Mouse (Mus musculus) kidney, postnatal 0 days (tissue): ENCODE measurements around the gene P3h2. TPM values are rescaled to one million over a fixed set of nuclear protein-coding genes. Genes with fewer than 3 reads are reported as not detected.

Experiments
- ATAC-seq: fragments of 200-750 bp; cut with Nextera tagmentation; replicated peaks from 2 replicates; pipeline ENCODE4 v1.8.0; 2017; ENCODE audit warnings: low read depth, moderate number of reproducible peaks, moderate TSS enrichment, moderate library complexity; ENCODE audit not compliant: low FRiP score
- DNase-seq: peaks from one replicate; pipeline ENCODE4 v3.0.0-alpha.2; 2016; ENCODE audit warnings: low spot score
- H3K27ac ChIP-seq: fragments of 300-500 bp; sonication (generic); 2 replicates; pipeline ENCODE4 v1.5.1; 2014; ENCODE audit warnings: mild to moderate bottlenecking
- H3K27me3 ChIP-seq: fragments of 300-500 bp; sonication (generic); 2 replicates; pipeline ENCODE4 v1.6.1; 2014; ENCODE audit warnings: low read length, mixed read lengths; ENCODE audit not compliant: insufficient read depth
- H3K36me3 ChIP-seq: fragments of 300-500 bp; sonication (generic); 2 replicates; pipeline ENCODE4 v1.6.1; 2014; ENCODE audit warnings: low read length, mixed read lengths; ENCODE audit not compliant: insufficient read depth
- H3K4me1 ChIP-seq: fragments of 300-500 bp; sonication (generic); replicated peaks from 2 replicates; pipeline ENCODE4 v1.6.1; 2014; ENCODE audit warnings: antibody characterized with exemption, low read length, mixed read lengths; ENCODE audit not compliant: insufficient read depth
- H3K4me2 ChIP-seq: fragments of 300-500 bp; sonication (generic); 2 replicates; pipeline ENCODE4 v1.6.1; 2014; ENCODE audit warnings: mild to moderate bottlenecking, low read length, moderate library complexity, mixed read lengths
- H3K4me3 ChIP-seq: fragments of 300-500 bp; sonication (generic); replicated peaks from 2 replicates; pipeline ENCODE4 v1.5.1; 2014; ENCODE audit warnings: low read depth, low read length
- H3K9ac ChIP-seq: fragments of 300-500 bp; sonication (generic); 2 replicates; pipeline ENCODE4 v1.6.1; 2014; ENCODE audit warnings: low read depth, low read length
- H3K9me3 ChIP-seq: fragments of 300-500 bp; sonication (generic); replicated peaks from 2 replicates; pipeline ENCODE4 v1.6.1; 2016; ENCODE audit warnings: low read length, inconsistent platforms, mixed read lengths
- CTCF ChIP-seq: IDR thresholded peaks from 2 replicates; pipeline ENCODE4 v1.5.1; 2016; ENCODE audit warnings: antibody characterized with exemption, low read depth, mild to moderate bottlenecking, moderate library complexity
- WGBS: fragments of 180-500 bp; shearing (Covaris S2); extraction: QIAGEN DNeasy Blood & Tissue Kit; methylation state at CpG from one replicate; pipeline ENCODE4 v1.1.7; 2014; 5-methylcytosine and 5-hydroxymethylcytosine counted together
- polyA plus RNA-seq: library from polyadenylated mRNA; unstranded; fragments of >200 nt; fragmentation: Nextera tagmentation; extraction: Ambion mirVana; gene quantifications from 2 replicates; pipeline ENCODE4 v1.2.1, GENCODE M21; 2015

Gene P3h2
- polyA plus RNA-seq, 1 experiment from 2014 or later: 14.7 TPM

DNA sequence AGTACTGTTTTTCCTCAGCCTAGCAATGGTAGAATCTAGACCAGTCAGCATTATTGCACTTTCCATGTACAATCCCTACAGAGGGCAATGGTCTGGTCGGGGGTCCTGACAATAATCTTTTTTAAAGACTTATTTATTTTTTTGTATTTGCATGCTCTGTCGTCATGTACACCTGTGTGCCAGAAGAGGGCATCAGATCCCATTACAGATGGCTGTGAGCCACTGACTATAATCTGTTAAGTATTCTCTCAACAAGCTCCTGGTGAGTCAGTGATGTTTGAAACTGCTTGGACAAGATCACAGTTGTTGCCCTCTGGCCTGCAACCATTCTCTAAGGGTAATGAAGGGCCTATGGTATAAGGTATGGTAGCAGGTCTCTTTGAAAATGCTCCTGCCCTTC is 83.8 kb downstream of the P3h2 start:
- no peak overlapping the region for H3K4me2 ChIP-seq
- no peaks in the 10 kb centered on the region for H3K36me3 ChIP-seq
- no peak overlapping the region for H3K9ac ChIP-seq
- TF ChIP-seq CTCF: peak; percentile 63
- no peaks in the 10 kb centered on the region for H3K9me3 ChIP-seq
- DNase-seq: no peak
- 45% methylated on average over 2 of the region's 2 CpGs for WGBS
- ATAC-seq: no peak
- H3K4me3 ChIP-seq: no peak overlapping the region
- no peaks in the 10 kb centered on the region for H3K27me3 ChIP-seq
- H3K27ac ChIP-seq: no peak overlapping the region
- no peaks in the 10 kb centered on the region for H3K4me1 ChIP-seq

DNA sequence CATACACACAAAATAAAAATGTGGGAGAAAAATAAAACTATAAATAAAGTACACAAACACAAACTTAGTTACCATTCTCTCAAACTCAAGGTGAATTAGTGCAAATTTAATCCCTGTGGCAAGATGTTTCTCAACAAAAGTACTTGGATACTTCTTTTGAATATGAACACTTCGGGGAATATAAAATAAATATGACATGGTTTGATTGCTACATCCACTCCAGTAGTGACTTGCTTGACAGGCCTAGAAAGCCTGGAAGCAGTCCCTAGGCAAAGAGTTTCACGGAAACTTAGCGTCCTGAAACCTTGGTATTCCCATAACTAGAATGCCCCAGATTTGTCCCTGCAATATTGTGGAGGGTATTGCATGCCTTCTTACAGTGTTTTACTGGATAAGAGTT is 99.8 kb downstream of the P3h2 start:
- H3K9me3 ChIP-seq: no peaks in the 10 kb centered on the region
- H3K4me1 ChIP-seq: no peaks in the 10 kb centered on the region
- whole genome bisulfite sequencing: 91% methylated on average over 3 of the region's 3 CpGs
- no peak overlapping the region for H3K4me2 ChIP-seq
- no peak overlapping the region for H3K9ac ChIP-seq
- no peaks in the 10 kb centered on the region for H3K27me3 ChIP-seq
- no peak overlapping the region for H3K27ac ChIP-seq
- DNase-seq (no peak), ATAC-seq (no peak)
- no peak overlapping the region for H3K4me3 ChIP-seq
- no peak for TF ChIP-seq CTCF
- H3K36me3 ChIP-seq: no peaks in the 10 kb centered on the region

DNA sequence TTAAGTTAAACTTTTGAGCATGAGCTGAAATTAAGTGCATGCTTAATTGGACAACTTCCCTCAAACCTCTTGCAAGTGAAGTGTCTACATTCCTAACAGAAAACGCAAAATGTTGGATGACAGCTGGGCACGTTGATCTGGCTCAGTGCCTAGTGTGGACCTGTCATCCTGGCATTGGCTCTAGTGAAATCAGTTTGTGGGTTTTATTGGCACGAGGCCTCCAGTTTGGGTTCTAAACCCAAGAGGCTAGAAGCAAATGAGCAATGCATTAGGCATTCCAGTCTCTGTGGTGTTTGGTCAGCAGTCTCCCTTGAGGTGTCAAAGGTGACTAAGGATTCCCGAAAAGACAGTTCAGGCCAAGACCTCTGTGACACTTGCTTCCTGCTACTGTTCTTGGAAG is 102.3 kb downstream of the P3h2 start:
- ATAC-seq (no peak), DNase-seq (no peak)

DNA sequence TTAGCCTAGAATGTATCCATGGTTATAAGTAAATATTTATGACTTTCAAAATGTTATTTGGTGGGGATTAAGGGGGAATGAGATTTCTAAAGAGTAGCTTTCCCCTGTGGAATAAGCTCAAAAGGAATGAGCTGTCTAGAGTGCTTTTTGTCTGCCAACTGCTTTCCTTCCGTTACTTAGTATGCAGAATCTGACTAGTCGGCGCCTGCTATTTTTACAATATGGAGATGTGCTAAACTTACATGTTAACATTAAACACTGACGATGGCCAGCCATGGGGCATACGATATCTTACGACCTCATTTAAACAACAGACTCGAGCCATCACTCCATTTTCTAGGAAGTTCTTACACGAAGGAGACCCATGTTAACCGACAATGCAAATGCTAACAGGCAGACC is 102.7 kb downstream of the P3h2 start:
- WGBS: 86% methylated on average over 9 of the region's 9 CpGs
- Histone ChIP-seq H3K27me3 (no peaks in the 10 kb centered on the region), H3K4me1 (no peaks in the 10 kb centered on the region), H3K27ac (no peak overlapping the region), H3K4me3 (no peak overlapping the region), H3K4me2 (no peak overlapping the region), H3K9me3 (no peaks in the 10 kb centered on the region), H3K9ac (no peak overlapping the region), H3K36me3 (no peaks in the 10 kb centered on the region)
- ATAC-seq (no peak), DNase-seq (no peak)
- TF ChIP-seq CTCF: no peak

More for the DNA sequence above, 102.3 kb downstream of the P3h2 start:
- WGBS: 55% methylated on average over 4 of the region's 4 CpGs
- Histone ChIP-seq H3K36me3 (no peaks in the 10 kb centered on the region), H3K4me3 (no peak overlapping the region), H3K9ac (no peak overlapping the region), H3K27ac (no peak overlapping the region), H3K27me3 (no peaks in the 10 kb centered on the region), H3K4me2 (no peak overlapping the region), H3K4me1 (no peaks in the 10 kb centered on the region), H3K9me3 (no peaks in the 10 kb centered on the region)
- no peak for TF ChIP-seq CTCF

DNA sequence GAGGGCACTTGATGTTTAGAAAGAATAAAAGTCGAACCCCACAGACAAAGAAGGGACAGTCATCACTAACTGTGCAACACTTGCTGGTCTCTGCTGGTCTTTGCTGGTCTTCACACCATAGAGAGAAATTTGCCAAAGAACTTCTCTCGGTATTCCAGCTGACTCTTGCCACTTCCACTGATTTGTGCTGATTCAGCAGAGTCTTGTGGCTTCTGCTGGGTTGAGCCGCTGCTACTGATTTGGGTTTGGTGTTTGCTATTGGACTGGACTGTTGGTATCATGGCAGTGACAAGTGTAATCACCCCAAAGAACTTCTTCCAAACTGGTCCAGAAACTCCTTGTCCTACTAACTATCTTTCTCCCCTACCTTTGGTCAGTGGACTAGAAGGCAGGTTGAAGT is 111.0 kb downstream of the P3h2 start:
- WGBS: 86% methylated on average over 3 of the region's 3 CpGs
- H3K4me2 ChIP-seq: no peak overlapping the region
- no peak for DNase-seq
- H3K4me3 ChIP-seq: no peak overlapping the region
- H3K9ac ChIP-seq: no peak overlapping the region
- TF ChIP-seq CTCF: no peak
- 0 out of 2 replicates have a peak, but pooled peaks cover 4% of the 10 kb centered on the region for H3K36me3 ChIP-seq
- ATAC-seq: no peak
- H3K27me3 ChIP-seq: no peaks in the 10 kb centered on the region
- no peak overlapping the region for H3K27ac ChIP-seq
- H3K9me3 ChIP-seq: no peaks in the 10 kb centered on the region
- H3K4me1 ChIP-seq: no peaks in the 10 kb centered on the region

DNA sequence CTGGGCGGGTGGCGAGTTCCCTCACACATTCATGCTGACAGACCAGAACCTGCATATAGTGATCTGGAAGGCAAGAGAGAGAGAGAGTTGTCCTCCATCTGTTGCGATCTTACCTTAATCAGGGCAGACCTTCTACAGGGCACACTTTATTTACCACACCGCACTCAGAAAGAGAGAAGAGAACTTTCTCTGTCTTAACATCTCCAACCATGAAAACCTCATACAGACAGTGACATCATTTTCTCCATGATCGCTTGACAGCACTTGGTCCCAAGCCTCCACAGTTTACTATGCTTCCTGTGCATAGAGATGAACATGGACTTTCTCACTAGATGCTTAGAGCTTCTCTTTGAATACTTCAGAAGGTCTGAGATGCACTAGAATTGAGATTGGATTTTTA is 118.4 kb downstream of the P3h2 start:
- DNase-seq: no peak
- H3K4me3 ChIP-seq: no peak overlapping the region
- no peaks in the 10 kb centered on the region for H3K36me3 ChIP-seq
- no peak for ATAC-seq
- 97% methylated on average over 5 of the region's 5 CpGs for WGBS
- no peaks in the 10 kb centered on the region for H3K4me1 ChIP-seq
- no peak overlapping the region for H3K27ac ChIP-seq
- no peak overlapping the region for H3K4me2 ChIP-seq
- H3K9me3 ChIP-seq: no peaks in the 10 kb centered on the region
- TF ChIP-seq CTCF: no peak
- H3K27me3 ChIP-seq: no peaks in the 10 kb centered on the region
- no peak overlapping the region for H3K9ac ChIP-seq

DNA sequence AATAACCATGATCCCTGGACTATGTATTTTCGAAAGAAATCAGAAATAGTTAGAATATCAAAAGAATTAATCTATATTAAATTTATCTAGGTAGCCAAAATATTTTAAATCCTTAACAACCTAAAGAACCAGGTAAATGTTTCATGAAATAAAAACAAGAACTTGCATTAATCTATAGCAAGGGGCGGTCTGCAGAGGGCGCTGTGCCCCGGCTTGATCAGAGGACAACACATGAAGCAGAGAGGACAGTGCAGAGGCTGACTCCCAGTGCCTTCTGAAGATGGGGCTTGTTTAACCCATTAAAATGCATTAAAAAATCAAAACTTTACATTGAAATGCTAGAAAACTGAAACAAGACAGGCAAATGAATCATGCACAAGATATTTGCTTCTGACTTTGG is 121.9 kb downstream of the P3h2 start:
- no peaks in the 10 kb centered on the region for H3K9me3 ChIP-seq
- WGBS: 41% methylated on average over 4 of the region's 4 CpGs
- H3K27ac ChIP-seq: no peak overlapping the region
- no peaks in the 10 kb centered on the region for H3K36me3 ChIP-seq
- no peak overlapping the region for H3K9ac ChIP-seq
- no peak for ATAC-seq
- DNase-seq: peak; percentile 18
- no peaks in the 10 kb centered on the region for H3K27me3 ChIP-seq
- no peaks in the 10 kb centered on the region for H3K4me1 ChIP-seq
- H3K4me3 ChIP-seq: no peak overlapping the region
- TF ChIP-seq CTCF: peak; percentile 60
- no peak overlapping the region for H3K4me2 ChIP-seq
